Mouse (Mus musculus) stomach, embryonic 15.5 days (tissue): ENCODE measurements around the gene Rsph9. TPM values are rescaled to one million over a fixed set of nuclear protein-coding genes. Genes with fewer than 3 reads are reported as not detected.

Experiments used
- ATAC-seq: fragments of 200-750 bp; cut with Nextera tagmentation; 2 replicates; pipeline ENCODE4 v1.8.0; 2017; ENCODE audit warnings: low read depth, moderate number of reproducible peaks, moderate TSS enrichment; ENCODE audit not compliant: insufficient read depth, low FRiP score
- H3K27ac ChIP-seq: fragments of 300-500 bp; sonication (generic); 2 replicates; pipeline ENCODE4 v1.5.1; 2015; ENCODE audit warnings: mild to moderate bottlenecking, inconsistent platforms
- H3K27me3 ChIP-seq: fragments of 300-500 bp; sonication (generic); replicated peaks from 2 replicates; pipeline ENCODE4 v1.6.1; 2015; ENCODE audit warnings: inconsistent platforms
- H3K36me3 ChIP-seq: fragments of 300-500 bp; sonication (generic); 2 replicates; pipeline ENCODE4 v1.6.1; 2015; ENCODE audit warnings: inconsistent platforms
- H3K4me1 ChIP-seq: fragments of 300-500 bp; sonication (generic); 2 replicates; pipeline ENCODE4 v1.6.1; 2015; ENCODE audit warnings: inconsistent platforms
- H3K4me2 ChIP-seq: fragments of 300-500 bp; sonication (generic); 2 replicates; pipeline ENCODE4 v1.6.1; 2015; ENCODE audit warnings: mild to moderate bottlenecking, inconsistent platforms
- H3K4me3 ChIP-seq: fragments of 300-500 bp; sonication (generic); replicated peaks from 2 replicates; pipeline ENCODE4 v1.5.1; 2015; ENCODE audit warnings: inconsistent platforms
- H3K9ac ChIP-seq: fragments of 300-500 bp; sonication (generic); 2 replicates; pipeline ENCODE4 v1.6.1; 2015; ENCODE audit warnings: inconsistent platforms
- H3K9me3 ChIP-seq: fragments of 300-500 bp; sonication (generic); 2 replicates; pipeline ENCODE4 v1.6.1; 2016; ENCODE audit warnings: inconsistent platforms
- WGBS: fragments of 180-500 bp; shearing (Covaris S2); methylation state at CpG from one replicate; pipeline ENCODE4 v1.1.7; 2015; 5-methylcytosine and 5-hydroxymethylcytosine counted together
- polyA plus RNA-seq: library from polyadenylated mRNA; unstranded; fragments of >200 nt; fragmentation: Nextera tagmentation; extraction: Ambion mirVana; gene quantifications from 2 replicates; pipeline ENCODE4 v1.2.1, GENCODE M21; 2015

The Rsph9 gene
- polyA plus RNA-seq = 8.7 and 11.6 TPM in 2 replicates

DNA sequence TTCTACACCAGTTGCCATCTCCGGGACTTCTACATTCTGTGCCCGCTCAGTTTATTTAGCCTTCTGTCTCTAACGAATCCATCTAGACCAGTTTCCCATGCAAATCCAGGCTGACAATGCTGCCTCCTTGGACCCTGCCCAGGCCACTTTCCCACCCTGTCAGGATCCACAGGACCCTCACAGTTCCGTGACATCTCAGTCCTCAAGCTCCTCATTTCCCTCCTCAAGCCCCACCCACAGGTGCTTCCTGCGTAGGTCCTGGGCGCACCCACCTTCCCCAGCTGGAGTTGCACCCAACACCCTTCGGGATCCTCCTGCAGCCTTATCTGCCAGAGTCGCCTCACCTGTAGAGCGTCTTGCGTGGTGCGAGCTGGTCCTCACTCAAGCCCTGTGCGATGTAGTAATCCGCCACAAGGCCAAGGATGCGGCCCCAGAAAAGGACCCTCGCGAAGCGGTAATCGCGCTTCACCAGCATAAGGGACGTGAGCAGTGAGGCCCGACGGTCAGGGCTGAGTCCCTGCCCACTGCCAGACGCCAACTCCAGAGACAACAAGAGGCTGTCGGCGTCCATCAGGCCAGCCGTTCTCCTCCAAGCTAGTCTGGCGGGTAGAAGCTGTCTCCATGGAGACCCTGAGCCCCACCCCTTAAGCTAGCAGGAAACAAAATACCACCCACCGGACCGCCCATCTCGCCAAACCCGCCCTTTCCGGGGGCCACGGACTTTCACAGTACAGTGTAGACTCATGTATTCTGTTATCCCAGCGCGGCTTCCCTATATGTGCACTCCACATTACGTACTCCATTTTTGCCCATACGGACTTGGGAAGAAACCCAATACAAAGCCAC lies at the start of gene Rsph9:
Rsph9 (minus strand) TSS at position 639 of the 846 bp plus-strand sequence.
- peak within 1 kb of the TSS; percentile 50 for H3K4me3 ChIP-seq
- peaks cover 14% of the 10 kb centered on the region for H3K36me3 ChIP-seq
- peak; percentile 96 for ATAC-seq
- 7% methylated on average over 37 of the region's 37 CpGs for WGBS
- H3K4me2 ChIP-seq = peak within 1 kb of the TSS; percentile 91
- H3K9ac ChIP-seq = peak within 1 kb of the TSS; percentile 35
- no peaks in the 10 kb centered on the region for H3K27me3 ChIP-seq
- peak within 1 kb of the TSS; percentile 58; the same call in 1 of the 2 replicates for H3K27ac ChIP-seq
- H3K4me1 ChIP-seq = peaks cover 11% of the 10 kb centered on the region
- H3K9me3 ChIP-seq = no peaks in the 10 kb centered on the region

DNA sequence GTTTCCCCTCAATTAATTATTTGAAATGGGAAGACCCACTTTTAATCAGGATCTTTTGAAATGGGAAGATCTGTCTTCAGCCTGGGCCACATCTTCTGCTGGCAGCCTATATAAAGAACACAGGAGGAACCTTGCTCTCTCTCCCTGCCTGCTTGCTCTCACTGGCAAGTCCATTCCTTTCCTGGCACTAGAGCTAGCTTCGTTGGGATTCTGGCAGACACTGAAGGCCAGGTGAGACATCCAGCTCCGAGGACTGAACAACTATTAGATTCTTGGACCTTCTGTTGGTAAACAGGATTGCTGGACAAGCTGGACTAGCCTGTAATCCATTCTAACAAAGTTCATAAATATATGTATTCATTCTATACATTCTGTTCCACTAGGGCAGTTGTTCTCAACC lies 44.8 kb upstream of the Rsph9 start:
- H3K4me3 ChIP-seq = no peak overlapping the region
- no peak overlapping the region for H3K9ac ChIP-seq
- no peak for ATAC-seq
- no peaks in the 10 kb centered on the region for H3K4me1 ChIP-seq
- no peak overlapping the region for H3K27ac ChIP-seq
- peaks cover 45% of the 10 kb centered on the region for H3K36me3 ChIP-seq
- WGBS = 87% methylated on average over 2 of the region's 2 CpGs
- no peaks in the 10 kb centered on the region for H3K9me3 ChIP-seq
- H3K27me3 ChIP-seq = no peaks in the 10 kb centered on the region
- no peak overlapping the region for H3K4me2 ChIP-seq

DNA sequence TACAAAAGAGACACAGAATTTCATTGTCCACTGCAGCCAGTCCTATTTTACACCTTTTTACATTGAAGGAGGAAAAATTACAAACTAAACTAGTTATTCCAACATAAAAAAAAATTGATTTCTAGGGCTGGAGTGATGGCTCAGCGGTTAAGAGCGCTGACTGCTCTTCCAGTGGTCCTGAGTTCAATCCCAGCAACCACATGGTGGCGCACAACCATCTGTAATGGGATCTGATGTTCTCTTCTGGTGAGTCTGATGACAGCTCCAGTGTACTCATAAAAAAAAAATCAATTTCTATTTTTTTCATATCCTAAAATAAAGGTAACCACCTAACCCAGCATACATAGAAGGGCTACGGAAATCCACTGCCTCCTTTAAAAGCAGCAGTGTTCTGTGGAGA lies 38.3 kb upstream of the Rsph9 start:
- Histone ChIP-seq H3K4me1 (no peaks in the 10 kb centered on the region), H3K27me3 (no peaks in the 10 kb centered on the region), H3K9ac (no peak overlapping the region), H3K9me3 (no peaks in the 10 kb centered on the region), H3K4me2 (no peak overlapping the region), H3K27ac (no peak overlapping the region), H3K4me3 (no peak overlapping the region), H3K36me3 (peaks cover 56% of the 10 kb centered on the region)
- no peak for ATAC-seq
- 85% methylated on average over 4 of the region's 4 CpGs for WGBS

GRCm38 (mm10) chr17:46170538-46170937 lies 26.5 kb upstream of the Rsph9 start:
- Histone ChIP-seq H3K27me3 (no peaks in the 10 kb centered on the region), H3K4me3 (no peak overlapping the region), H3K36me3 (peaks cover 64% of the 10 kb centered on the region), H3K27ac (no peak overlapping the region), H3K9me3 (no peaks in the 10 kb centered on the region), H3K4me1 (no peaks in the 10 kb centered on the region), H3K4me2 (no peak overlapping the region), H3K9ac (no peak overlapping the region)
- no peak for ATAC-seq
- WGBS = 83% methylated on average over 3 of the region's 3 CpGs

DNA sequence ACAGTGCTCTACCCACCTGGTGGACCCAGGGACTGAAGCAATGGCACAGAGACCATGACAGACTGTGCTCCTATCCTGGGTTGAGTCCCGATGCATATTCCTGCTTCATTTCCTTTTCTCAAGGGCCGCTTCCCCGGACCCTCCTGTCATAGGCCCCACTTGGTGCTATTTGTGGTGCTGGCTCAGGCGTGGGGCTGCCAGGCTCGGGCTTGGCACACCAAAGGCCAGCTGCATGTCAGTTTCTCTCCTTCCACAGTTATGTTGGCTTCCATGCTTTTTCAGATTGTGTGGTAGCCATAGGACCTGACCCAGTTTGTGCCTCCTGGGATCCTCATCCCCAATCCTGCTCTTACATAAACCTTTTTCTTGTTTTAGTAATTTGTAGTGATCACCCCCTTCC lies 24.8 kb upstream of the Rsph9 start:
- peaks cover 77% of the 10 kb centered on the region for H3K36me3 ChIP-seq
- H3K4me3 ChIP-seq = no peak overlapping the region
- no peak overlapping the region for H3K4me2 ChIP-seq
- H3K9me3 ChIP-seq = no peaks in the 10 kb centered on the region
- no peak overlapping the region for H3K27ac ChIP-seq
- H3K4me1 ChIP-seq = no peaks in the 10 kb centered on the region
- ATAC-seq = no peak
- H3K27me3 ChIP-seq = no peaks in the 10 kb centered on the region
- WGBS = 89% methylated on average over 5 of the region's 5 CpGs
- no peak overlapping the region for H3K9ac ChIP-seq

DNA sequence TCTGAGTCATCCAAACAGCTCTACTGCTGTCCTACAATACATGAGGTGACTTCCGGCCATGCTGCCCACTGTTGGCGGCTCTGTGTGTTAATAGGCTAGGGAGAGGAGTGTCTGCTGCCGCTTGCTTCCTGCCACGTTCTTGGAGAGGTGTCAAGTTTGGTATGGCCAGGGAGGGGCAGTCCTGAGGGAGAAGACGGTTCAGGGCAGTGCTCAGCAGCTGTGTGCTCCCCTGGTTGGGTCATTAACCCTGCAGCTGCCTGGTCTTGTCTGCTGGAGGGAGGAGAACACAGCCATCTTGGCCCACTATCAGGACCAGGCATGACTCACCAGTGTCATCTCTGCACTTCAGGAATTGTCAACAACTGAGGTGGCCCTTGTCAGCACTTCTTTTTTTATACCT lies 24.3 kb upstream of the Rsph9 start:
- no peak for ATAC-seq
- Histone ChIP-seq H3K36me3 (peaks cover 77% of the 10 kb centered on the region), H3K9ac (no peak overlapping the region), H3K4me3 (no peak overlapping the region), H3K4me2 (no peak overlapping the region), H3K9me3 (no peaks in the 10 kb centered on the region), H3K27ac (no peak overlapping the region), H3K27me3 (no peaks in the 10 kb centered on the region), H3K4me1 (0 out of 2 replicates have a peak, but pooled peaks cover 2% of the 10 kb centered on the region)
- WGBS = 47% methylated on average over 5 of the region's 5 CpGs

DNA sequence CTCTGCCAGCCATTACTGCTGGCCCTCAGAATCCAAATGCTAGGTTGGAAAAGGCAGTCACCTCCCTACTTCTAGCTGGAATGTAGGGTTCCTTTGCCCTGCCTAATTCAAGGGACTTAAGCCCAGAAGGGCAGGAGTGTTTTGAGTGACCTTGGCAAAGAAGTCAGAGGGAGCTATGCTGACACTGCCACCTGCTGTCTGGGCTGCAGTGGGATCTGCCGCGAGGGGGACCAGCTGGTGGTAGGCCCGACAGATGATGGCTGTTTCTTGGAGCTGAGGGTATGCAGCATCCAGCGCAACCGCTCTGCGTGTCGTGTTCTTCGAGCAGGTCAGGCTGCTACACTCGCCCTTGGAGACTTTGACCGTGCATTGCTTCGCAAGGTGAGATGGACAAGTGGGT lies 23.0 kb upstream of the Rsph9 start:
- Histone ChIP-seq H3K27ac (no peak overlapping the region), H3K4me3 (no peak overlapping the region), H3K4me2 (no peak overlapping the region), H3K9me3 (no peaks in the 10 kb centered on the region), H3K36me3 (peaks cover 65% of the 10 kb centered on the region), H3K27me3 (no peaks in the 10 kb centered on the region), H3K9ac (no peak overlapping the region), H3K4me1 (peaks cover 14% of the 10 kb centered on the region)
- no peak for ATAC-seq
- 84% methylated on average over 11 of the region's 11 CpGs for WGBS

- Histone ChIP-seq H3K27ac (no peak overlapping the region), H3K9ac (no peak overlapping the region), H3K27me3 (no peaks in the 10 kb centered on the region), H3K36me3 (peaks cover 60% of the 10 kb centered on the region), H3K4me3 (no peak overlapping the region), H3K9me3 (no peaks in the 10 kb centered on the region), H3K4me1 (peaks cover 17% of the 10 kb centered on the region), H3K4me2 (no peak overlapping the region)
- ATAC-seq = no peak
- WGBS = 78% methylated on average over 5 of the region's 5 CpGs
These were observed 22.3 kb upstream of the Rsph9 start for GRCm38 (mm10) chr17:46166270-46166669.

DNA sequence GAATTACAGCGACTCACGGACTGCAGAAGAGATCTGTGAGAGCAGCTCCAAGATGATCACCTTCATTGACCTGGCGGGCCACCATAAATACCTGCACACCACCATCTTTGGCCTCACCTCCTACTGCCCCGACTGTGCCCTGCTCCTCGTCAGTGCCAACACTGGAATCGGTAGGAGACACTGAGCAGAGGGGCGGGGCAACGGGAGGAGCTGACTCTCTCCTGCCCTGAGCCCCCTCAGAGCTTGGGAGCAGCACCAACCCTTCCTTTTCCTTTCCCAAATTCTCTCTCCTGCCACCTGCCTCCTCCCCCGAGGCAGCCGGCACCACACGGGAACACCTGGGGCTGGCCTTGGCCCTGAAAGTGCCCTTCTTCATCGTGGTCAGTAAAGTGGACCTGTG lies 21.4 kb upstream of the Rsph9 start:
- H3K9me3 ChIP-seq = no peaks in the 10 kb centered on the region
- no peaks in the 10 kb centered on the region for H3K27me3 ChIP-seq
- 90% methylated on average over 12 of the region's 12 CpGs for WGBS
- no peak overlapping the region for H3K4me2 ChIP-seq
- H3K27ac ChIP-seq = no peak overlapping the region
- no peak for ATAC-seq
- no peak overlapping the region for H3K4me3 ChIP-seq
- peaks cover 17% of the 10 kb centered on the region for H3K4me1 ChIP-seq
- H3K9ac ChIP-seq = no peak overlapping the region
- H3K36me3 ChIP-seq = peaks cover 54% of the 10 kb centered on the region

DNA sequence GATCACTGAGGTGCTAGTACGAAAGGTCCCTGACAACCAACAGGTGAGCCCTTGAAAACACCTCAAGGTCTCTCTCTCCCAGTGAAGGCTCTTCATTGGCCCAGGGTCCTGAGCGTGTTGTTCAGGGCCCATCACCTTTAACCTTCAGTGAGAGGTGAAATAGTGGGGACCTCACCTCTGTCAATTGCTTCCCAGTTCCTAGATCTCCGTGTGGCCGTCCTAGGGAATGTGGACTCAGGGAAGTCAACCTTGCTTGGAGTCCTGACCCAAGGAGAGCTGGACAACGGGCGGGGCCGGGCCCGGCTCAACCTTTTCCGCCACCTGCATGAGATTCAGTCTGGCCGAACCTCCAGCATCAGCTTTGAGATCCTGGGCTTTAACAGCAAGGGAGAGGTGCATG lies 20.8 kb upstream of the Rsph9 start:
- no peak overlapping the region for H3K27ac ChIP-seq
- ATAC-seq = no peak
- peaks cover 53% of the 10 kb centered on the region for H3K36me3 ChIP-seq
- no peaks in the 10 kb centered on the region for H3K9me3 ChIP-seq
- WGBS = 91% methylated on average over 10 of the region's 10 CpGs
- no peak overlapping the region for H3K4me3 ChIP-seq
- H3K4me1 ChIP-seq = peaks cover 17% of the 10 kb centered on the region
- H3K4me2 ChIP-seq = no peak overlapping the region
- no peak overlapping the region for H3K9ac ChIP-seq
- H3K27me3 ChIP-seq = no peaks in the 10 kb centered on the region

GRCm38 (mm10) chr17:46164301-46164700 lies 20.3 kb upstream of the Rsph9 start:
- Histone ChIP-seq H3K27me3 (no peaks in the 10 kb centered on the region), H3K9ac (no peak overlapping the region), H3K4me1 (peaks cover 19% of the 10 kb centered on the region), H3K4me2 (no peak overlapping the region), H3K27ac (no peak overlapping the region), H3K9me3 (no peaks in the 10 kb centered on the region), H3K36me3 (peaks cover 51% of the 10 kb centered on the region), H3K4me3 (no peak overlapping the region)
- no peak for ATAC-seq
- WGBS = 93% methylated on average over 8 of the region's 8 CpGs

DNA sequence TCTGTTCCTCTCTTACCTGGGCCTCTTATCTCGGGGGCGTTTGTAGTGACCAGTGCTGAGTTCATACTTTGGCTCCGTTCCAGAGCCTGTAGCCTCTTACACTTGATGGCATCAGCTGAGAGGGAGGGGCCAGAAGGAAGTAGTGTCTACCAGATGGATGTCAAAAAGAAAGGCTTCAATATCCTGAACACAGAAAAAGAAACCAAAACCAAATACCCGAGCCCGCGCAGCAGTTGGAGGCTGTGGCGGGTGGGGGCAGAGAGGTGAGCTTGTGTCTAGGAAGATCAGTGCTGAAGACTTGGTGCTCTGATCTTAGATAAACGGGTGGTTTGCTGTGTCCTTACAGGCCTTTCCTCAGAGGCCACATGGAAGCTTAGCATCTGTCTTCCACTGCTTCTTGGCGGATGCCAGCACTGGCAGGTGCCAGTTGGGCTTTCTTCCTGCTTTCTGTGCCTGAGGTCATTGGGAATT lies 19.0 kb upstream of the Rsph9 start:
- WGBS = 58% methylated on average over 9 of the region's 9 CpGs
- no peak overlapping the region for H3K9ac ChIP-seq
- no peaks in the 10 kb centered on the region for H3K9me3 ChIP-seq
- ATAC-seq = no peak
- peaks cover 21% of the 10 kb centered on the region for H3K4me1 ChIP-seq
- peak overlapping the region; percentile 86 for H3K4me2 ChIP-seq
- H3K27ac ChIP-seq = peak overlapping the region; percentile 41; the same call in 1 of the 2 replicates
- peaks cover 41% of the 10 kb centered on the region for H3K36me3 ChIP-seq
- H3K27me3 ChIP-seq = no peaks in the 10 kb centered on the region
- H3K4me3 ChIP-seq = 0 out of 2 replicates have a peak overlapping the region, but pooled peaks have one; percentile 8
